18 mouse cellular contexts compared by ENCODE assay signal in the genomic region with DNA sequence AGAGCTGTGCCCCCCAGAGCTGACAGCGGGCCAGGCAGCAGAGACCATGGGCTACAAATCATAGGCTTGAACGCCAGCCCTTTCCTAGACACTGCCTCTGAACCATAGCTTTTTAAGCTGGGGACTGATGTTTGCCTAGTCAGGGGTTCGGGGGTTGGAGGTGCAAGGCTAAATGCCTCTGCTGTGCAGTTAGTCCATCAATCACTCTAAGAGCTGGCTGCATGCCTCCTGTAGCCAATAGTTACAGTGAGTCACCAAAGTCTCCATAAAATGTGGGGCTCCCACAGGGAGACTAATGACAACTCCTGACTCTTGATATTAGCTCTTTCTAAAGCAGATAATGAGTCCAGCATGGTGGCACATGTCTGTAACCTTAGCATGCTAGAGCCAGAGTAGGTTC. TPM values are rescaled to one million over a fixed set of nuclear protein-coding genes. Genes with fewer than 3 reads are reported as not detected.
DNase-seq lines count a peak whose midpoint lies in the region; ATAC-seq lines count a peak whose summit lies in the region.
"Had no signal": no experiment of that assay in that cellular context is flagged by ENCODE, and none has a peak within 500 bp of the region (broad histone marks: within the 10 kb centered on the region; RNA-seq: fewer than 3 reads in every experiment).

No protein-coding gene starts in this region.

- 28% methylated on average over 3 of the region's 3 CpGs for WGBS in kidney, embryonic 14.5 days

- no peaks in the 10 kb centered on the region for H3K27me3 ChIP-seq in kidney, embryonic 14.5 days (ENCODE audit: control insufficient read depth, insufficient read depth, low read length)
- H3K27me3 ChIP-seq: embryonic facial prominence, embryonic 12.5 days; hindbrain, embryonic 12.5 days; intestine, embryonic 15.5 days; limb, embryonic 15.5 days; neural tube, embryonic 13.5 days had no signal

- intact Hi-C loops in gastrocnemius, postnatal 14 days (cut with DNase I; ENCODE audit: low total_unique reads): loop anchor here (2.0 kb wide), 1 partner anchor 30 kb away; no protein-coding TSS in a partner anchor

- H3K9ac ChIP-seq in kidney, embryonic 14.5 days (ENCODE audit: low read depth, low read length): no peak overlapping the region
- H3K9ac ChIP-seq: embryonic facial prominence, embryonic 12.5 days; forebrain, postnatal 0 days; hindbrain, embryonic 12.5 days; intestine, embryonic 15.5 days; limb, embryonic 15.5 days; neural tube, embryonic 13.5 days had no signal

- H3K9me3 ChIP-seq in kidney, embryonic 14.5 days (ENCODE audit: control insufficient read depth, low read length): no peaks in the 10 kb centered on the region
- H3K9me3 ChIP-seq: embryonic facial prominence, embryonic 12.5 days; hindbrain, embryonic 12.5 days; intestine, embryonic 15.5 days; limb, embryonic 15.5 days; neural tube, embryonic 13.5 days had no signal

- H3K4me3 ChIP-seq in kidney, embryonic 14.5 days (ENCODE audit: low read length): no peak overlapping the region
- H3K4me3 ChIP-seq: embryonic facial prominence, embryonic 12.5 days; heart, adult 2 months; hindbrain, embryonic 12.5 days; intestine, embryonic 15.5 days; limb, embryonic 15.5 days; neural tube, embryonic 13.5 days had no signal

- no peak overlapping the region for H3K4me2 ChIP-seq in kidney, embryonic 14.5 days (replicated peaks; ENCODE audit: low read depth, low read length)
- H3K4me2 ChIP-seq: embryonic facial prominence, embryonic 12.5 days; hindbrain, embryonic 12.5 days; intestine, embryonic 15.5 days; limb, embryonic 15.5 days; neural tube, embryonic 13.5 days had no signal

- H3K4me1 ChIP-seq in kidney, embryonic 14.5 days (ENCODE audit: control insufficient read depth, insufficient read depth, low read length): no peaks in the 10 kb centered on the region
- H3K4me1 ChIP-seq: embryonic facial prominence, embryonic 12.5 days; hindbrain, embryonic 12.5 days; intestine, embryonic 15.5 days had no signal

- H3K27ac ChIP-seq in kidney, embryonic 14.5 days (ENCODE audit: low read depth, low read length): no peak overlapping the region
- H3K27ac ChIP-seq: embryonic facial prominence, embryonic 12.5 days; heart, adult 2 months; hindbrain, embryonic 12.5 days; intestine, embryonic 15.5 days; limb, embryonic 15.5 days; neural tube, embryonic 13.5 days had no signal

- no peak for ATAC-seq in kidney, embryonic 14.5 days (ENCODE audit: low FRiP score, low TSS enrichment)
- ATAC-seq: forebrain, postnatal 0 days; intestine, embryonic 15.5 days had no signal

- no peaks in the 10 kb centered on the region for H3K36me3 ChIP-seq in kidney, embryonic 14.5 days (ENCODE audit: control insufficient read depth, insufficient read depth, low read length)
- H3K36me3 ChIP-seq: embryonic facial prominence, embryonic 12.5 days; hindbrain, embryonic 12.5 days; intestine, embryonic 15.5 days; limb, embryonic 15.5 days had no signal

- DNase-seq in kidney, postnatal 10 days: peak; percentile 6
- peak; percentile 77 for DNase-seq in adipocyte (ENCODE audit: low spot score)
- DNase-seq in adrenal gland, postnatal 36 days: peak; percentile 77 to 82
- DNase-seq in mesoderm, embryonic 11.5 days (ENCODE audit: low read depth, low spot score): peak; percentile 55
- no peak for DNase-seq in gastrocnemius, postnatal 14 days
- no peak for DNase-seq in layer of hippocampus, adult 18-20 months (ENCODE audit: low spot score in 2 of 2)
- DNase-seq: B cell, adult 2 months; forebrain, postnatal 0 days; heart, adult 2 months; right cerebral cortex, postnatal 14 days had no signal

RNA-seq across cellular contexts. Expression of gene Zfp983, which starts 1.6 kb away (rescaled TPM):
- polyA plus RNA-seq in kidney, embryonic 14.5 days (2014; fragmentation: Nextera tagmentation; extraction: Ambion mirVana): 2.6 and 4.4 TPM in 2 replicates
- 1 to 10 TPM; 7.1 to 8.1 TPM for total RNA-seq in adrenal gland, postnatal 36 days (2021)
- total RNA-seq in gastrocnemius, postnatal 14 days (2021): 1 to 10 TPM; 1.7 to 2.0 TPM
- 10 to 100 TPM in 1 of 2 experiments, 1 to 10 TPM in 1; 9.4 to 11.6 TPM for total RNA-seq in layer of hippocampus, adult 18-20 months (2021)

RNA-seq across cellular contexts. Expression of gene Gm10226, which starts 42.9 kb away (rescaled TPM):
- polyA plus RNA-seq in kidney, embryonic 14.5 days (2014; fragmentation: Nextera tagmentation; extraction: Ambion mirVana): 6.1 and 7.7 TPM in 2 replicates
- 1 to 10 TPM in 1 of 2 experiments, not detected in 1; 2.9 TPM for total RNA-seq in adrenal gland, postnatal 36 days (2021)
- total RNA-seq in gastrocnemius, postnatal 14 days (2021): 1 to 10 TPM in 1 of 2 experiments, not detected in 1; 1.3 TPM
- 1 to 10 TPM; 2.1 to 5.4 TPM for total RNA-seq in layer of hippocampus, adult 18-20 months (2021)
- total RNA-seq: forebrain, postnatal 0 days; megakaryocyte-erythroid progenitor cell, adult 5-6 weeks had no signal
- polyA plus RNA-seq: heart, adult 2 months; spleen, adult 2 months had no signal

RNA-seq across cellular contexts. Expression of gene Zfp760, which starts 58.8 kb away (rescaled TPM):
- 12.9 and 18.4 TPM in 2 replicates for polyA plus RNA-seq in kidney, embryonic 14.5 days (2014; fragmentation: Nextera tagmentation; extraction: Ambion mirVana)
- 1 to 10 TPM; 6.1 to 6.3 TPM for total RNA-seq in adrenal gland, postnatal 36 days (2021)
- total RNA-seq in gastrocnemius, postnatal 14 days (2021): 1 to 10 TPM; 1.3 to 1.8 TPM
- 1 to 10 TPM; 7.3 to 8.6 TPM for total RNA-seq in layer of hippocampus, adult 18-20 months (2021)

Comparison
In these comparisons a context has a peak if more than half of its experiments do, and no peak if none do; other contexts are left out.
1. DNase-seq: peak in kidney, postnatal 10 days (single experiment), adipocyte (single experiment), adrenal gland, postnatal 36 days (2 of 2) and mesoderm, embryonic 11.5 days (single experiment); none in gastrocnemius, postnatal 14 days (single experiment) and layer of hippocampus, adult 18-20 months (0 of 2).